Mouse (Mus musculus): Measurements from ENCODE around the gene Ankra2. TPM values are rescaled to one million over a fixed set of nuclear protein-coding genes. Genes with fewer than 3 reads are reported as not detected.

Ankra2 gene
- total RNA-seq (2022), result 10 to 100 TPM; 24.0 to 34.5 (median 28.7) TPM

GRCm38 (mm10) chr13:98262636-98263457 is at the start of gene Ankra2, which contains the start of gene Utp15:
Ankra2 (plus strand) TSS chr13:98263074.
Utp15 (minus strand) TSS chr13:98263041.
- DNase-seq, result peak; percentile 97

GRCm38 (mm10) chr13:98222848-98223247 is 40.0 kb upstream of the Ankra2 start:
- no peak for DNase-seq

GRCm38 (mm10) chr13:98226225-98226624 is 36.6 kb upstream of the Ankra2 start:
- DNase-seq, result no peak

- DNase-seq, result no peak
Measured at GRCm38 (mm10) chr13:98230511-98230910, 32.4 kb upstream of the Ankra2 start.

GRCm38 (mm10) chr13:98235451-98235850 is 27.4 kb upstream of the Ankra2 start:
- DNase-seq, result no peak

- peak; percentile 26 for DNase-seq
Measured at GRCm38 (mm10) chr13:98239978-98240641, 22.8 kb upstream of the Ankra2 start.

GRCm38 (mm10) chr13:98241531-98242282 is 21.2 kb upstream of the Ankra2 start:
- peak; percentile 62 for DNase-seq

- no peak for DNase-seq
Measured at GRCm38 (mm10) chr13:98244571-98245350, 18.1 kb upstream of the Ankra2 start.

- DNase-seq, result no peak
Measured at GRCm38 (mm10) chr13:98245386-98245785, 17.5 kb upstream of the Ankra2 start.

- no peak for DNase-seq
Measured at GRCm38 (mm10) chr13:98249594-98249993, 13.3 kb upstream of the Ankra2 start.

- DNase-seq, result no peak
Measured at GRCm38 (mm10) chr13:98254921-98255320, 8.0 kb upstream of the Ankra2 start.

GRCm38 (mm10) chr13:98263458-98263987 is 649 bp downstream of the Ankra2 start:
- no peak for DNase-seq

GRCm38 (mm10) chr13:98264111-98264510 is 1.2 kb downstream of the Ankra2 start:
- DNase-seq, result no peak

GRCm38 (mm10) chr13:98274023-98274422 is 11.1 kb downstream of the Ankra2 start:
- no peak for DNase-seq

- peak; percentile 59 for DNase-seq
Measured at GRCm38 (mm10) chr13:98275646-98276045, 12.8 kb downstream of the Ankra2 start.

GRCm38 (mm10) chr13:98276253-98276652 is 13.4 kb downstream of the Ankra2 start:
- DNase-seq, result no peak

- no peak for DNase-seq
Measured at GRCm38 (mm10) chr13:98277501-98277900, 14.6 kb downstream of the Ankra2 start.

- no peak for DNase-seq
Measured at GRCm38 (mm10) chr13:98279686-98280085, 16.8 kb downstream of the Ankra2 start, which contains the start of gene Gm21976. Gm21976 (plus strand) TSS chr13:98279887.

- DNase-seq, result no peak
Measured at GRCm38 (mm10) chr13:98280990-98281650, 18.2 kb downstream of the Ankra2 start.

- DNase-seq, result no peak
Measured at GRCm38 (mm10) chr13:98290719-98291118, 27.8 kb downstream of the Ankra2 start.

- DNase-seq, result no peak
Measured at GRCm38 (mm10) chr13:98291712-98292111, 28.8 kb downstream of the Ankra2 start.

Measured in adrenal gland, adult 8-10 months (tissue).